Mouse (Mus musculus) c-Kit-negative CD71-positive TER-119-positive erythroid progenitor cells, embryonic 14.5 days (primary cell): ENCODE results near the gene Creld2.

Experiments
- DNase-seq: peaks from one replicate; pipeline ENCODE4 v3.0.0-alpha.2; 2013; ENCODE audit warnings: low read depth, low spot score

Creld2 gene

GRCm38 (mm10) chr15:88867368-88868023 is 48.0 kb downstream of the Creld2 start:
- no peak for DNase-seq

- DNase-seq, result no peak
Measured at GRCm38 (mm10) chr15:88868024-88868742, 48.7 kb downstream of the Creld2 start.

GRCm38 (mm10) chr15:88870418-88871185 is 51.2 kb downstream of the Creld2 start:
- no peak for DNase-seq

GRCm38 (mm10) chr15:88874061-88874460 is 54.6 kb downstream of the Creld2 start:
- no peak for DNase-seq

- no peak for DNase-seq
Measured at GRCm38 (mm10) chr15:88874477-88874876, 55.0 kb downstream of the Creld2 start.

GRCm38 (mm10) chr15:88875625-88876081 is 56.2 kb downstream of the Creld2 start:
- no peak for DNase-seq
